Mouse (Mus musculus): ENCODE measurements around the gene Pfdn6. TPM values are rescaled to one million over a fixed set of nuclear protein-coding genes. Genes with fewer than 3 reads are reported as not detected.

Pfdn6 gene
- polyA plus RNA-seq, 1 experiment from 2014 or later: 211 TPM

DNA sequence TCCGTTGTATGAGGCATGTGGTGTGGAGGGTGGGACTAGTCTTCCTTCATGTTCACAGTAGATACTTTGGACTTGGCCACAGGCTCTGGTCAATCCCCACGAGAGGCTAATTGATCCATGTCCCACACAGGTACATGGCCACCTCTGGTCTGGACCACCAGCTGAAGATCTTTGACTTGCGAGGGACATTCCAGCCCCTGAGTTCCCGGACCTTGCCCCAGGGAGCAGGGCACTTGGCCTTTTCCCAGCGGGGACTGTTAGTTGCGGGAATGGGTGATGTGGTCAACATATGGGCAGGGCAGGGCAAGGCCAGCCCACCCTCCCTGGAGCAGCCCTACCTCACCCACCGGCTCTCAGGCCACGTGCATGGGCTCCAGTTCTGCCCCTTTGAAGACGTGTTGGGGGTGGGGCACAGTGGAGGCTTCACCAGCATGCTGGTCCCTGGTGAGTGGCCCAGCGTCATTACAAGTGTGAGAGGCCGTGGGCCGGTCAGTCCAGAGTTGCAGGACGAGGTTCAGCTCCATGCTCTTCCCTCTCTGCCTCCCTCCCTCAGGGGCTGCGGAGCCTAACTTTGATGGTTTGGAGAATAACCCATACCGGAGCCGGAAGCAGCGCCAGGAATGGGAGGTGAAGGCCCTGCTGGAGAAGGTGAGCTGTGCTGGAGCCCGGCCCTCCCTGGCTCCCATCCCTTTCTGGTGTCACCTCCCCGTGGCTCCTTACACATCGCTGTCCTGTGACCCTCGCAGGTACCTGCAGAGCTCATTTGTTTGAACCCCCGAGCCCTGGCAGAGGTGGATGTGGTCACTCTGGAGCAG lies 8.2 kb upstream of the Pfdn6 start:
- peaks cover 7% of the 10 kb centered on the region for H3K4me1 ChIP-seq (ENCODE audit: control insufficient read depth, insufficient read depth, low read length)
- H3K9ac ChIP-seq (replicated peaks; ENCODE audit: low read length): no peak overlapping the region
- H3K27me3 ChIP-seq (ENCODE audit: control insufficient read depth, insufficient read depth, low read length): no peaks in the 10 kb centered on the region
- H3K36me3 ChIP-seq (replicated peaks; ENCODE audit: control insufficient read depth, insufficient read depth, low read depth, low read length): peaks cover 5% of the 10 kb centered on the region
- ATAC-seq (replicated peaks; ENCODE audit: insufficient number of reproducible peaks, low FRiP score, low TSS enrichment, low read depth): no peak
- WGBS: 86% methylated on average over 21 of the region's 22 CpGs
- no peak overlapping the region for H3K4me3 ChIP-seq (ENCODE audit: low read depth, low read length)
- no peak overlapping the region for H3K4me2 ChIP-seq (ENCODE audit: low read depth, low read length)
- DNase-seq (ENCODE audit: low spot score): no peak
- no peaks in the 10 kb centered on the region for H3K9me3 ChIP-seq (replicated peaks; ENCODE audit: control insufficient read depth, low read length)
- H3K27ac ChIP-seq (replicated peaks; ENCODE audit: low read depth, low read length): no peak overlapping the region

DNA sequence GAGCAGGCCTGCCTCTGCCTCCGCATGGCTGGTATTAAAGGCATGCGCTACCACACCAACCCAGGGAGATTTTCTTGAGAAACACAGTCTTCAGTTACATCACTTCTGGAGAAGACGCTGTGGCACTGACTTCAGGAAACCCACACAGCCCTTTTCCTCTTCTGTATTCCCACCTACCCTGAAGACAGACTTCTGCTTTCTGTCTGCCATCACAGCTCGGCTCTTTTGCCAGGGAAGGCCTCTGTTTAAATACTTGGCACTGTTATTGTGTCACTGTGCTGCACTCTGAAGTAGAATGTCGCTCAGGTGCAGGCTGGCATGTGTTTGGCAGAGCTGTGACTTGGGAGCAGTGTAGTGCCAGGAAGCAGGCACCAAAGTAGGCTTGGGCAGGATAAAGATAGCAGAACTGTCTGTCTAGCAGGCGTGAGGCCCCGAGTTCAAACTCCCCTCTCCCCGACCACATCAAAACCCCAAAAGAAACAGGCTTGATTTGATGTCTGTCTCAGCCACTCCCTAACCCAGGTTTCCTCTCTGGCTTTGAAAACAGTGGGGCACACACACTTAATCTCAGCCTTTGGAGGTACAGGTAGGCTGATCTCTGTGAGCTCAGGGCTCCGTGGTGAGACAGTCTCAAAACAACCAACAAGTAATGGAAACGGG lies 7.4 kb upstream of the Pfdn6 start:
- Histone ChIP-seq H3K9me3 (replicated peaks; ENCODE audit: control insufficient read depth, low read length) (no peaks in the 10 kb centered on the region), H3K4me1 (ENCODE audit: control insufficient read depth, insufficient read depth, low read length) (peaks cover 2% of the 10 kb centered on the region; the same call in 1 of the 2 replicates), H3K4me2 (ENCODE audit: low read depth, low read length) (no peak overlapping the region), H3K4me3 (ENCODE audit: low read depth, low read length) (no peak overlapping the region), H3K27me3 (ENCODE audit: control insufficient read depth, insufficient read depth, low read length) (no peaks in the 10 kb centered on the region), H3K36me3 (replicated peaks; ENCODE audit: control insufficient read depth, insufficient read depth, low read depth, low read length) (peaks cover 5% of the 10 kb centered on the region), H3K27ac (replicated peaks; ENCODE audit: low read depth, low read length) (no peak overlapping the region), H3K9ac (replicated peaks; ENCODE audit: low read length) (no peak overlapping the region)
- WGBS: 94% methylated on average over 10 of the region's 10 CpGs
- no peak for ATAC-seq (replicated peaks; ENCODE audit: insufficient number of reproducible peaks, low FRiP score, low TSS enrichment, low read depth)
- no peak for DNase-seq (ENCODE audit: low spot score)

DNA sequence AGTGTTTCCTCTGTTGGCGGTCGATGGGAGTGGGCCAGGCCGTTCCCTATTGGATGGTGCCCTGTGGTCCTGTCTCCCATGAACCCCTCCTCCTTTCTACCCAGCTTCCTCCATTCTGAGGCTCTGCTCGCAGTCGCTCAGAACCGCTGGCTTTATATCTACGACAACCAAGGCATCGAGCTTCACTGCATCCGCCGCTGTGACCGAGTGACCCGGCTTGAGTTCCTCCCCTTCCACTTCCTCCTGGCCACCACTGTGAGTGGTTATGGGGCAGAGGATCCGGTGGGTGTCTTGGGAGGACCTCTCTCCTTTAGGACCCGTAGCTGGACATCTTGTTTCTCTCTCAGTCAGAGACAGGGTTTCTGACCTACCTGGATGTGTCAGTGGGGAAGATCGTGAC lies 3.3 kb upstream of the Pfdn6 start:
- Histone ChIP-seq H3K4me2 (ENCODE audit: low read depth, low read length) (no peak overlapping the region), H3K4me3 (ENCODE audit: low read depth, low read length) (no peak overlapping the region), H3K9me3 (replicated peaks; ENCODE audit: control insufficient read depth, low read length) (no peaks in the 10 kb centered on the region), H3K9ac (replicated peaks; ENCODE audit: low read length) (no peak overlapping the region), H3K27me3 (ENCODE audit: control insufficient read depth, insufficient read depth, low read length) (no peaks in the 10 kb centered on the region), H3K27ac (replicated peaks; ENCODE audit: low read depth, low read length) (no peak overlapping the region), H3K36me3 (replicated peaks; ENCODE audit: control insufficient read depth, insufficient read depth, low read depth, low read length) (peaks cover 3% of the 10 kb centered on the region; the same call in 1 of the 2 replicates), H3K4me1 (ENCODE audit: control insufficient read depth, insufficient read depth, low read length) (no peaks in the 10 kb centered on the region)
- DNase-seq (ENCODE audit: low spot score) (no peak), ATAC-seq (replicated peaks; ENCODE audit: insufficient number of reproducible peaks, low FRiP score, low TSS enrichment, low read depth) (no peak)
- 94% methylated on average over 15 of the region's 15 CpGs for WGBS

DNA sequence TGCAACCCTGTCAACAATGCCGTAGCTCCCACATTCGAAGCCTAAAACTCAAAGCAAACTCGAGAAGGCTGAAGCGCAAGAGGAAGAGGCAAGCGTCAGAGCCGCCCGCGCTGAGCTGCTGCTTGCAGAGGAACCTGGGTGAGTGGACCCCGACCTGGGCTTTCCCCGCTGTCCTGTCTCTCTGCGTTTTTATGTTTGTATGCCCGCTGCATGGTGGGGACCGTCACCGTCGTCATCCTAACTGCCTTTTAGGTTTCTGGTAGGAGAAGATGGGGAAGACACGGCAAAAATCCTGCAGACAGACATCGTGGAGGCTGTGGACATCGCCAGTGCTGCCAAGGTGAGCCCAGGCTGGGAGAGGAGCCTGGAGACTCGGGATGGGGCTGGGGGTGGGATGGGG lies 1.2 kb upstream of the Pfdn6 start:
- 61% methylated on average over 19 of the region's 19 CpGs for WGBS
- Histone ChIP-seq H3K36me3 (replicated peaks; ENCODE audit: control insufficient read depth, insufficient read depth, low read depth, low read length) (peaks cover 11% of the 10 kb centered on the region), H3K9ac (replicated peaks; ENCODE audit: low read length) (peak overlapping the region; percentile 70), H3K27me3 (ENCODE audit: control insufficient read depth, insufficient read depth, low read length) (no peaks in the 10 kb centered on the region), H3K9me3 (replicated peaks; ENCODE audit: control insufficient read depth, low read length) (no peaks in the 10 kb centered on the region), H3K4me1 (ENCODE audit: control insufficient read depth, insufficient read depth, low read length) (no peaks in the 10 kb centered on the region), H3K27ac (replicated peaks; ENCODE audit: low read depth, low read length) (no peak overlapping the region), H3K4me3 (ENCODE audit: low read depth, low read length) (peak overlapping the region; percentile 77), H3K4me2 (ENCODE audit: low read depth, low read length) (peak overlapping the region; percentile 87)
- ATAC-seq (replicated peaks; ENCODE audit: insufficient number of reproducible peaks, low FRiP score, low TSS enrichment, low read depth) (no peak), DNase-seq (ENCODE audit: low spot score) (no peak)

DNA sequence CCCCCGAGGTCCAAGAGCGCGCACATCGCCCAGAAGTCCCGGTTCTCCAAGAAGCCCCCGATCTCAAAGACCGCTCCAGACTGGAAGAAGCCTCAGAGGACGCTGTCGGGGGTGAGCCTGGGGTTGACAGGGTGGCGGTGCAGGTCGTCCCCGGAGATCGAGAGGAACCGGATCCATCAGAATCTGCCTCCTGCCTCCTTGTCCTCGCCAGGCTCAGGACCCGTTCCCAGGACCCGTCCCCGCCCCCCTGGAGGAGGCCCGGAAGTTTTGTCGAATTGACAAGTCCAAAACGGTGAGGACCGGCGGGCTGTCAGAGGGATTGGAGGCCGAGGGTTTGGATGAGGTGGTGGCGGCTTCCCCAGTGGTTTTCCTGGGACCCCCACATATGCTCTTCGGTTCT lies 838 bp upstream of the Pfdn6 start:
- no peaks in the 10 kb centered on the region for H3K27me3 ChIP-seq (ENCODE audit: control insufficient read depth, insufficient read depth, low read length)
- no peak overlapping the region for H3K27ac ChIP-seq (replicated peaks; ENCODE audit: low read depth, low read length)
- WGBS: 2% methylated on average over 26 of the region's 26 CpGs
- peak overlapping the region; percentile 87 for H3K4me2 ChIP-seq (ENCODE audit: low read depth, low read length)
- H3K9me3 ChIP-seq (replicated peaks; ENCODE audit: control insufficient read depth, low read length): no peaks in the 10 kb centered on the region
- peaks cover 11% of the 10 kb centered on the region for H3K36me3 ChIP-seq (replicated peaks; ENCODE audit: control insufficient read depth, insufficient read depth, low read depth, low read length)
- no peaks in the 10 kb centered on the region for H3K4me1 ChIP-seq (ENCODE audit: control insufficient read depth, insufficient read depth, low read length)
- DNase-seq (ENCODE audit: low spot score): no peak
- no peak for ATAC-seq (replicated peaks; ENCODE audit: insufficient number of reproducible peaks, low FRiP score, low TSS enrichment, low read depth)
- H3K9ac ChIP-seq (replicated peaks; ENCODE audit: low read length): peak overlapping the region; percentile 70
- peak overlapping the region; percentile 77 for H3K4me3 ChIP-seq (ENCODE audit: low read depth, low read length)

DNA sequence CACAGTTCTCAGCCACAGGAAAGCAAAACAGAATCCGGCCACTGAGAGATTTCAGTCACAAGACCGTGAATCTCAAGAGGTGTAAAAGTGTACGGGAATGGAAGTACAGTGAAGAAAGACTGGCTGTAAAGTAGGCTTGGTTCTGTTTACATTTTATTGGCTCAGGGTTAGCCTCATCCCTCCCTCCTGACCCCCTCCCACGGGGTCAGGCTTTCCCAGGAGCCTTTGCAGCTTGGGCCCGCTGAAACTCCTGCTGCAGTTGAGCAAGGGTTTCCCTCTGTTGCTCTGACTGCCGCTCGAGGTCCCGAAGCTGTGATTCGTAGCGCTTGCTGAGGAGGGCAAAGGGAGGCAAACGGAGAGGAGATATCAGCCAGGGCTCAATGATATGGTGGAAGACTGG lies 1.4 kb downstream of the Pfdn6 start:
- Histone ChIP-seq H3K27ac (replicated peaks; ENCODE audit: low read depth, low read length) (no peak overlapping the region), H3K4me1 (ENCODE audit: control insufficient read depth, insufficient read depth, low read length) (no peaks in the 10 kb centered on the region), H3K4me2 (ENCODE audit: low read depth, low read length) (no peak overlapping the region), H3K4me3 (ENCODE audit: low read depth, low read length) (peak overlapping the region; percentile 77; the same call in 1 of the 2 replicates), H3K9ac (replicated peaks; ENCODE audit: low read length) (no peak overlapping the region), H3K9me3 (replicated peaks; ENCODE audit: control insufficient read depth, low read length) (no peaks in the 10 kb centered on the region), H3K27me3 (ENCODE audit: control insufficient read depth, insufficient read depth, low read length) (no peaks in the 10 kb centered on the region), H3K36me3 (replicated peaks; ENCODE audit: control insufficient read depth, insufficient read depth, low read depth, low read length) (peaks cover 8% of the 10 kb centered on the region)
- no peak for DNase-seq (ENCODE audit: low spot score)
- no peak for ATAC-seq (replicated peaks; ENCODE audit: insufficient number of reproducible peaks, low FRiP score, low TSS enrichment, low read depth)
- 85% methylated on average over 11 of the region's 11 CpGs for WGBS

DNA sequence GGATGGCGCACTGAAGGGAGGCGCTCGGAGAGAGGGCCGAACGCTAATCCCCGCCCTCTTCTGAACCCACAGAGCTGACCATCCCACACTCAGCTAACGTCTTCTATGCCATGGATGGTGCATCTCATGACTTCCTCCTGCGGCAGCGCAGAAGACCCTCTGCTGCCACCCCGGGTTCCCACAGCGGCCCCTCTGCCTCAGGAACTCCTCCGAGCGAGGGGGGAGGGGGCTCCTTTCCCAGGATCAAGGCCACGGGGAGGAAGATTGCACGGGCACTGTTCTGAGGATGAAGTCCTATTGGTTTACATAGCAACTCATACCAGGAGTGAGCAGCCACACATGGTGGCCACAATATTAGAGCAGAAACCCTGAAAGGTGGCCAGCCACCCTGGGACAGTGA lies 3.1 kb downstream of the Pfdn6 start:
- H3K9me3 ChIP-seq (replicated peaks; ENCODE audit: control insufficient read depth, low read length): no peaks in the 10 kb centered on the region
- no peak for ATAC-seq (replicated peaks; ENCODE audit: insufficient number of reproducible peaks, low FRiP score, low TSS enrichment, low read depth)
- H3K9ac ChIP-seq (replicated peaks; ENCODE audit: low read length): no peak overlapping the region
- no peak overlapping the region for H3K4me2 ChIP-seq (ENCODE audit: low read depth, low read length)
- H3K4me3 ChIP-seq (ENCODE audit: low read depth, low read length): no peak overlapping the region
- no peaks in the 10 kb centered on the region; the same call in 1 of the 2 replicates for H3K27me3 ChIP-seq (ENCODE audit: control insufficient read depth, insufficient read depth, low read length)
- 87% methylated on average over 15 of the region's 15 CpGs for WGBS
- peaks cover 8% of the 10 kb centered on the region for H3K36me3 ChIP-seq (replicated peaks; ENCODE audit: control insufficient read depth, insufficient read depth, low read depth, low read length)
- no peaks in the 10 kb centered on the region; the same call in 1 of the 2 replicates for H3K4me1 ChIP-seq (ENCODE audit: control insufficient read depth, insufficient read depth, low read length)
- DNase-seq (ENCODE audit: low spot score): no peak
- no peak overlapping the region for H3K27ac ChIP-seq (replicated peaks; ENCODE audit: low read depth, low read length)

DNA sequence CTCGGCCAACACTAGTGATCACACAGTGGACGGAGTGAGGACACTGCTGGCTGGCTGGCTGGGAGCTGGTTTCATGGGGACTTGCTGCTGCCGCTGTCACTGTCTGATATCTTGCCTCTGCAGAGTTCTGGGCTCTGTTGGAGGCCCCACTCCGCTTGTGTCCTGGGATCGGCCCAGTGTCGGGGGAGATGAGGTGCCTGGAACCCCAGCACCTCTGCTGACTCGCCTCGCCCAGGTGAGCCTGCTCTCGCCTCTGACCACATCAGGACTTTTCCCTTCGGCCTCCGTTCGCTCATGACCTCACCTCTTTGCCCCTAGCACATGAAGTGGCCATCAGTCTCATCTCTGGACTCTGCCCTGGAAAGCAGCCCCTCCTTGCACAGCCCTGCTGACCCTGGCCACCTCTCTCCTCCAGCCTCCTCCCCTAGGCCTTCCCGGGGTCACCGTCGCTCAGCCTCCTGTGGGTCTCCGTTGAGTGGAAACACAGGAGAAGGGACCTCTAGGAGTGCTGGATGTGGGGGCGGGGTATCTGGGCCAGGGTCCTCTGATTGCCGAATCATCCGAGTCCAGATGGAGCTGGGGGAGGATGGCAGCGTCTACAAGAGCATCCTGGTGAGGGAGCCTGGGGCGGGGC lies 4.6 kb downstream of the Pfdn6 start:
- 84% methylated on average over 21 of the region's 21 CpGs for WGBS
- DNase-seq (ENCODE audit: low spot score) (no peak), ATAC-seq (replicated peaks; ENCODE audit: insufficient number of reproducible peaks, low FRiP score, low TSS enrichment, low read depth) (no peak)
- Histone ChIP-seq H3K4me3 (ENCODE audit: low read depth, low read length) (no peak overlapping the region), H3K9me3 (replicated peaks; ENCODE audit: control insufficient read depth, low read length) (no peaks in the 10 kb centered on the region), H3K4me2 (ENCODE audit: low read depth, low read length) (no peak overlapping the region), H3K27me3 (ENCODE audit: control insufficient read depth, insufficient read depth, low read length) (no peaks in the 10 kb centered on the region; the same call in 1 of the 2 replicates), H3K9ac (replicated peaks; ENCODE audit: low read length) (no peak overlapping the region), H3K4me1 (ENCODE audit: control insufficient read depth, insufficient read depth, low read length) (no peaks in the 10 kb centered on the region; the same call in 1 of the 2 replicates), H3K27ac (replicated peaks; ENCODE audit: low read depth, low read length) (no peak overlapping the region), H3K36me3 (replicated peaks; ENCODE audit: control insufficient read depth, insufficient read depth, low read depth, low read length) (peaks cover 8% of the 10 kb centered on the region)
